Mouse (Mus musculus) limb, embryonic 14.5 days (tissue): ENCODE data around the gene Stap2. TPM values are rescaled to one million over a fixed set of nuclear protein-coding genes. Genes with fewer than 3 reads are reported as not detected.
A peak's percentile ranks its signal among the peaks of the same experiment; 100 is the strongest.

Experiments
- ATAC-seq: fragments of 200-750 bp; cut with Nextera tagmentation; 2 replicates; pipeline ENCODE4 v1.8.0; 2017; ENCODE audit warnings: low read depth, moderate number of reproducible peaks, moderate TSS enrichment; ENCODE audit not compliant: low FRiP score
- DNase-seq: peaks from one replicate; pipeline ENCODE4 v3.0.0-alpha.2; 2015; ENCODE audit warnings: low spot score
- H3K27ac ChIP-seq: fragments of 300-500 bp; sonication (generic); replicated peaks from 2 replicates; pipeline ENCODE4 v1.5.1; 2014; ENCODE audit warnings: low read depth, mild to moderate bottlenecking, low read length, moderate library complexity, mixed read lengths
- H3K27me3 ChIP-seq: fragments of 300-500 bp; sonication (generic); 2 replicates; pipeline ENCODE4 v1.6.1; 2014; ENCODE audit warnings: low read length, mixed read lengths; ENCODE audit not compliant: control insufficient read depth, insufficient read depth
- H3K36me3 ChIP-seq: fragments of 300-500 bp; sonication (generic); 2 replicates; pipeline ENCODE4 v1.6.1; 2014; ENCODE audit warnings: mild to moderate bottlenecking, low read length, moderate library complexity, mixed read lengths; ENCODE audit not compliant: control insufficient read depth, insufficient read depth
- H3K4me1 ChIP-seq: fragments of 300-500 bp; sonication (generic); 2 replicates; pipeline ENCODE4 v1.6.1; 2014; ENCODE audit warnings: antibody characterized with exemption, low read length, mixed read lengths; ENCODE audit not compliant: control insufficient read depth, insufficient read depth
- H3K4me2 ChIP-seq: fragments of 300-500 bp; sonication (generic); replicated peaks from 2 replicates; pipeline ENCODE4 v1.6.1; 2014; ENCODE audit warnings: low read depth, mild to moderate bottlenecking, low read length, moderate library complexity; ENCODE audit not compliant: severe bottlenecking
- H3K4me3 ChIP-seq: fragments of 300-500 bp; sonication (generic); replicated peaks from 2 replicates; pipeline ENCODE4 v1.5.1; 2014; ENCODE audit warnings: low read length
- H3K9ac ChIP-seq: fragments of 300-500 bp; sonication (generic); 2 replicates; pipeline ENCODE4 v1.6.1; 2014; ENCODE audit warnings: mild to moderate bottlenecking, low read depth, low read length, moderate library complexity; ENCODE audit not compliant: severe bottlenecking
- H3K9me3 ChIP-seq: fragments of 300-500 bp; sonication (generic); 2 replicates; pipeline ENCODE4 v1.6.1; 2016; ENCODE audit warnings: low read length; ENCODE audit not compliant: control insufficient read depth
- POLR2A ChIP-seq: fragments of 200-500 bp; IDR thresholded peaks from 2 replicates; pipeline ENCODE4 v1.8.0; 2012; ENCODE audit warnings: inconsistent platforms, mild to moderate bottlenecking, moderate library complexity, borderline replicate concordance; ENCODE audit not compliant: insufficient read depth, insufficient read length; ENCODE audit errors: extremely low read depth
- WGBS: fragments of 180-500 bp; shearing (Covaris S2); extraction: QIAGEN DNeasy Blood & Tissue Kit; methylation state at CpG from one replicate; pipeline ENCODE4 v1.1.7; 2014; 5-methylcytosine and 5-hydroxymethylcytosine counted together
- polyA plus RNA-seq, 2 experiments: library from polyadenylated mRNA; depleted of rRNA in 1 of 2; stranded (reverse) in 1 of 2; unstranded in 1 of 2; fragments of >200 nt; fragmentation: Nextera tagmentation in 1 of 2; extraction: Ambion mirVana in 1 of 2; gene quantifications; 2 replicates each; pipeline versions ENCODE4 v1.2.1 to v1.2.3; 2012 to 2014

Stap2 gene
- polyA plus RNA-seq, 2 experiments, result 14.7 to 18.7 TPM

- Histone ChIP-seq H3K4me2 (peak overlapping the region; percentile 70; the same call in 1 of the 2 replicates), H3K9ac (peak overlapping the region; percentile 91; the same call in 1 of the 2 replicates), H3K4me3 (peak overlapping the region; percentile 80), H3K9me3 (no peaks in the 10 kb centered on the region), H3K27me3 (no peaks in the 10 kb centered on the region), H3K4me1 (peaks cover 14% of the 10 kb centered on the region), H3K36me3 (peaks cover 35% of the 10 kb centered on the region), H3K27ac (no peak overlapping the region)
- 77% methylated on average over 6 of the region's 6 CpGs for WGBS
- DNase-seq (no peak), ATAC-seq (no peak)
- TF ChIP-seq POLR2A, result no peak
These were observed 29.3 kb upstream of the Stap2 start for GRCm38 (mm10) chr17:56034726-56035100.

GRCm38 (mm10) chr17:56034040-56034725, 28.8 kb upstream of the Stap2 start:
- DNase-seq, result no peak
- 0 out of 2 replicates have a peak overlapping the region, but pooled peaks have one; percentile 80 for H3K4me3 ChIP-seq
- H3K27me3 ChIP-seq, result no peaks in the 10 kb centered on the region
- ATAC-seq, result no peak
- peaks cover 14% of the 10 kb centered on the region for H3K4me1 ChIP-seq
- H3K36me3 ChIP-seq, result peaks cover 40% of the 10 kb centered on the region
- 0 out of 2 replicates have a peak overlapping the region, but pooled peaks have one; percentile 91 for H3K9ac ChIP-seq
- no peaks in the 10 kb centered on the region for H3K9me3 ChIP-seq
- TF ChIP-seq POLR2A, result no peak
- H3K27ac ChIP-seq, result no peak overlapping the region
- 0 out of 2 replicates have a peak overlapping the region, but pooled peaks have one; percentile 70 for H3K4me2 ChIP-seq
- 87% methylated on average over 7 of the region's 7 CpGs for WGBS

- Histone ChIP-seq H3K36me3 (peaks cover 51% of the 10 kb centered on the region), H3K9ac (peak overlapping the region; percentile 28; the same call in 1 of the 2 replicates), H3K9me3 (no peaks in the 10 kb centered on the region), H3K4me2 (no peak overlapping the region), H3K4me1 (peaks cover 14% of the 10 kb centered on the region), H3K27ac (no peak overlapping the region), H3K27me3 (no peaks in the 10 kb centered on the region), H3K4me3 (no peak overlapping the region)
- 79% methylated on average over 7 of the region's 7 CpGs for WGBS
- no peak for DNase-seq
- no peak for TF ChIP-seq POLR2A
- no peak for ATAC-seq
These were observed 27.4 kb upstream of the Stap2 start for GRCm38 (mm10) chr17:56032831-56033230.

- H3K9ac ChIP-seq, result no peak overlapping the region
- H3K36me3 ChIP-seq, result peaks cover 54% of the 10 kb centered on the region
These were observed 26.8 kb upstream of the Stap2 start for GRCm38 (mm10) chr17:56032127-56032733.

GRCm38 (mm10) chr17:56031431-56031830, 26.0 kb upstream of the Stap2 start:
- Histone ChIP-seq H3K36me3 (peaks cover 54% of the 10 kb centered on the region), H3K4me2 (no peak overlapping the region), H3K27ac (no peak overlapping the region), H3K9me3 (no peaks in the 10 kb centered on the region), H3K4me3 (no peak overlapping the region), H3K9ac (no peak overlapping the region), H3K4me1 (peaks cover 14% of the 10 kb centered on the region), H3K27me3 (no peaks in the 10 kb centered on the region)
- TF ChIP-seq POLR2A, result no peak
- DNase-seq, result no peak
- whole genome bisulfite sequencing, result 95% methylated on average over 7 of the region's 7 CpGs
- ATAC-seq, result no peak

More at GRCm38 (mm10) chr17:56032127-56032733, 26.8 kb upstream of the Stap2 start:
- ATAC-seq (no peak), DNase-seq (no peak)
- Histone ChIP-seq H3K4me3 (no peak overlapping the region), H3K4me2 (no peak overlapping the region), H3K4me1 (peaks cover 14% of the 10 kb centered on the region), H3K9me3 (no peaks in the 10 kb centered on the region), H3K27me3 (no peaks in the 10 kb centered on the region), H3K27ac (no peak overlapping the region)
- TF ChIP-seq POLR2A, result no peak
- 83% methylated on average over 6 of the region's 6 CpGs for WGBS
